Mouse (Mus musculus) heart, adult 9 months (tissue): ENCODE data around the gene Lrrc15.

Experiments used
- DNase-seq, 2 experiments: peaks; one replicate each; pipeline ENCODE4 v3.0.0; 2022; ENCODE audit warnings: low spot score in 2 of 2

The Lrrc15 gene

GRCm38 (mm10) chr16:30278406-30278805, 4.7 kb downstream of the Lrrc15 start:
- DNase-seq = no peak

- DNase-seq = no peak
Measured at GRCm38 (mm10) chr16:30275558-30276340, 7.3 kb downstream of the Lrrc15 start.

- no peak for DNase-seq
Measured at GRCm38 (mm10) chr16:30273065-30273464, 10.0 kb downstream of the Lrrc15 start.

GRCm38 (mm10) chr16:30271941-30272595, 11.0 kb downstream of the Lrrc15 start:
- DNase-seq = no peak

GRCm38 (mm10) chr16:30271223-30271761, 11.8 kb downstream of the Lrrc15 start:
- no peak for DNase-seq

- DNase-seq = no peak
Measured at GRCm38 (mm10) chr16:30267359-30267758, 15.7 kb downstream of the Lrrc15 start, which contains the start of gene Cpn2. Gene Cpn2, minus strand, starts transcription at chr16:30267499.

DNA sequence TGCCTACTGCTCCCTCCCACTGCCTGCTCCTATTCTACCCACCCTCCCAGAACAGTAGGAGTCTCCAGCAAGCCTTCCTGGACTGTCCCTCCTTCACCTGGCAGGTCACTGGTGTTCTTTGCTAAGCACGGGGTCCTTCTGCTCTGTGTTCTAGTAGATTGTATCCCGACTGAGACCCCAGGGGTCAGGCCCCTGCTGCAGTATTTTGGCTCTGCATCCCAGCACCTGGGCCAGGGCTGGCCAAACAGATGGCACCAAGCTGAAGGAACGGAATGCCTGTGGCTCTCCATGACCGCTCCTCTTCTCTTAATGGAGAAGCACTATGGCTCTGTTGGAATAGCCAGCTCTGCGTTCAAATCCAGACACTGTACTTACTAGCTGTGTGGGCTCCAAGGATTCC, 16.5 kb downstream of the Lrrc15 start:
- no peak for DNase-seq

DNA sequence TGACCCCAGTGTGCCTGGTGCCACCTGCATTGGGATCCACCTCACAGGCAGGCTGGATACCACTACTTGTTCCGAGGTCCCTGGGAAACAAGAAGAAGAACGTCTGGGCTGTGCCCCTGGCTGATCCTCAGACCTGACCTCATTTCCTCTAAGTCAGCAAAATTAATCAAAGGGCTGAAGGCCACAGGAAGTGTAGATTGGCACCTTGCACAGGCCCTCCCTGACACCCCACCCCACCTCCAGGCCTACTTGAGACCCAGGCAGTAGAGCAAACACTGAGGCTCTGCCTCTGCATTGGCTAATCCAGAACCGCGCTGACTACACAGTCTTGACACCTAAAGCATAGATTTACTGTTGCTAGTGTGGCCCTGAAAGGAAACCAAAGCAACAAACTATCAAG, 17.4 kb downstream of the Lrrc15 start:
- DNase-seq = no peak

GRCm38 (mm10) chr16:30263156-30263555, 19.9 kb downstream of the Lrrc15 start:
- DNase-seq = no peak

- peak in 1 of 2 experiments; percentile 55 for DNase-seq
Measured at GRCm38 (mm10) chr16:30262664-30263063, 20.4 kb downstream of the Lrrc15 start.

DNA sequence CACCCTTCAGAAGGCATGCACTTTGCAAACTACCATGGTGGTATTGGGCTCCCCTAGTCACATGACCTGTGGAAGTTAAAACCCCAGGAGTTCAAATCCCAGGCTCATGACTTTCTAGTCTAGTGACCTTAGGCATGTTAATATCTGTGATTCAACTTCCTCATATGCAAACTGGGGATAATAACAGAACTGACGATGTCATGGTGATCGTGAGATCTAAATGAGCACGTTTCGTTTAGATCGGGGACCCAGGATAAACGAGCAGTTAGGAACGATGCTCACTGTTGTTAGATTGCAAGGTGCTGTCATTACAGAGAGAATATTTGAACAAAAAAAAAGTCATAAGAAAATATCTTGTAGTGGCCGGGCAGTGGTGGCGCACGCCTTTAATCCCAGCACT, 20.9 kb downstream of the Lrrc15 start:
- DNase-seq = no peak

DNA sequence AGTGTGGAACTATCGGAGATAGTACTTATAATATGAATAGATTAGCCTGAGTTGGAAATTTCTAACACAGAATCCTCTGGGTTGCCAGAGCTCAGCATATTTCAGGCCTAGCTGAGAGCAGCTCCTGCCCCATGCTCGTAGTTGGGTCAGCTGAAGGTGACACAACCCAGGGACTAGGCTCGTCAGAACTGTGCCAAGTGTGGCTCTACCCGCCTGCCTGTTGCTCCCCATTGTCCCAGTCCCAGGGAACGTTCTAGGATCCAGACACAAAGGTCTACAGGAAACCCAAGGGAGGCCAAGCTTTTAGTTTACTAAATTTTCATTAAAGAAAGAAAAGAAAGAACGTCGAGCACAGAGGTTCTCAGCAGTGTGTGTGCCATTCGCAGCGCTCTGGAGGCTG, 21.7 kb downstream of the Lrrc15 start:
- DNase-seq = no peak

DNA sequence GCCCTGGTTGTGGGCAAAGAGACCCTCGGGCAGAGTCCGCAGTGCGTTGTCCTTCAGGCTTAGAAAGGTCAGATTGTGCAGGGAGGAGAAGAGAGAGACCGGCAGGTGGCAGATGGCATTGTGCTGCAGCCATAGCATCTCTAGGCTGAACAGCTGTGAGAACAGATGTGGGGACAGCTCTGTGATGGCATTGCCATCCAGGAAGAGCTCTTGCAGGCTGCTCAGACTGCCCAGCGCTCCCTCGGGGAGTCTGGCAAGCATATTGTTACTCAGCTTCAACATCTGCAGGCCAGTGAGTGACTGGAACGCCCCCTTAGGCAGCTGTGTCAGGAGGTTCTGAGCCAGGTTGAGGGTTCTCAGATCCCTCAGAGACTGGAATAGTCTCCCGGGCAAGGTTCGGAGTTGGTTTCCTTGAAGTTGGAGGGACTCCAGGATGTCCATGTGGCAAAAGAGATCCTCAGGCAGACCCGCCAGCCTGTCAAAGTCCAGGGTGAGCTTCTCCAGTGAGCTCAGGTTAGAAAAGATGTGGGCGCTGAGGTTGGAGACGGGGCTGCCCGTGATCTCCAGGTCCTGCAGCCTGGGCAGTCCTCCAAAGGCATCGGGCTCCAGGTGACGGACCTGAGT, 22.9 kb downstream of the Lrrc15 start:
- DNase-seq = no peak

DNA sequence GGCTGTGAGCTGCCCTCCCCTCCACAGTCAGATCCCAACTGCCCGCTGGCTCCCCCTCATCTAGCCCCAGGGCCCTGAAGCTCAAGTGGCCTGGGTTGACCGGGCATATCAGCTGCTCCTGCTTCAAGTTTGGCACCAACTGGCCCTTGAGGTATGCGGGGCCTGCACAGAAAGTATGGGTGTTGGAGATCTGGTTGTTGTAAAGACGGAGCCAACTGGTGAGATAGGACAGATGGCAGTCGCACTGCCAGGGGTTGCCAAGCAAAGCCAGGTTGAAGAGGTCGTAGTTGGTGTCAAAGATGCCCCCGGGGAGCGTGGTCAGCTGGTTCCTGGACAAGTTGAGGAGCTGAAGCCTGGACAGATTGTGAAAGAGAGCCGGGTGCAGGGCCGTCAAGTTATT, 23.6 kb downstream of the Lrrc15 start:
- DNase-seq = peak; percentile 70 to 72

DNA sequence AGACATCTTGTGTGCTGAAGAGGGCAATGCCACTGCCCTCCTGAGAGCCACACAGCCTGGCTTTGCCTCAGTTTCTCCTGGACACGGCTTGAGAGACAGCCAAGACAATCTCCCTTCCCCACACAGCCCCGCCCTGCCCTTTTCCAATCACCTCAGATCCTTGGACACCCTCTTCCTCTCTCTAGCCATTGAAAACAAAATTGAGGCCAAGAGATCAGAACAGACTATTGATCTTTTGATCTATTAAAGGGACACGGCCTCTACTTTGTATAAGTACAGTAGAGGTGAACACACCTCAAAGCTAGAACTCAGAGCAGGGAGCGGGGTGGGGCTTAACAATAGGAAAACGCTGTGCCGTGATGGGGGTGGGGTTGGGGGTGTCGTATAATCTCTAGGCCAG, 24.6 kb downstream of the Lrrc15 start:
- DNase-seq = no peak

DNA sequence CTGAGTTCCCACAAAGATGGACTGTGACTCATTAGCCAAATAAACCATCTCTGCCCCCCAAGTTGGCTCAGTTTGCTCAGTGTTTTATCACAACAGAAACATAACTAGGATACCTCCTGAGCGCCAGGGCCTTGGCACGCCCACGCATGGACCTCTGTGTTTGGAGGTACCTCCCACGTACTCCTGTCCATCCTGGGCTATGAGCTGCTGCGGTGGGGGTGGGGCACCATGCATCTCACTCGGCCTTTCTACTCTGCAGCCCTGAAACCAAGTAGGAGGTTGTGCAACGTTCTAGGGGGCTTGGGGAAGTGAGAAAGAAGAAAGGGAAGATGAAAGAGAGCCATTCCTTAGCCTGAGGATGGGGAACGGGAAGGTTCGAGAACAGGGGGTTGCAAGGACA, 25.3 kb downstream of the Lrrc15 start:
- DNase-seq = no peak

GRCm38 (mm10) chr16:30255061-30255460, 28.0 kb downstream of the Lrrc15 start:
- no peak for DNase-seq

GRCm38 (mm10) chr16:30253900-30254299, 29.2 kb downstream of the Lrrc15 start:
- DNase-seq = no peak

GRCm38 (mm10) chr16:30253374-30253773, 29.7 kb downstream of the Lrrc15 start:
- no peak for DNase-seq

DNA sequence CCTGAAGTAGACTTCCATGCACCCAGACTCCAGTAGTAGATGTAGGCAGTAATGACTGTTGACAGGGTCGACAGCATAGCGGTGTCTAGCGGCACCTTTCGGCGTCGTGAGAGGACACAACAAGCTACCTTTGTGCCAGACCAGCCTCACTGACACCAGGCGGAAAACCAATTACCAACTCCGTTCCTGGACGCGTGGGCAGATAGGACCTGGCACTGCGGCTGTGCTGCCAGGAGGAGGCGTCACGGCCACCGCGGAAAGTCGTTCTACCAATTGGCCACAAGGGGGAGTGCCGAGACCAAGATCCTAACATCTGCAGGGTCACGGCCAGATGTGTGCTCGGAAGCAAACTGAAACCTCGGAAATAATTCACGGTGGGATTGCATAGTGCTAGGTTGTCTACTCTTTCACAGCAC, 31.0 kb downstream of the Lrrc15 start:
- DNase-seq = peak; percentile 74 to 80

- no peak for DNase-seq
Measured at GRCm38 (mm10) chr16:30244037-30244700, 38.9 kb downstream of the Lrrc15 start.

DNA sequence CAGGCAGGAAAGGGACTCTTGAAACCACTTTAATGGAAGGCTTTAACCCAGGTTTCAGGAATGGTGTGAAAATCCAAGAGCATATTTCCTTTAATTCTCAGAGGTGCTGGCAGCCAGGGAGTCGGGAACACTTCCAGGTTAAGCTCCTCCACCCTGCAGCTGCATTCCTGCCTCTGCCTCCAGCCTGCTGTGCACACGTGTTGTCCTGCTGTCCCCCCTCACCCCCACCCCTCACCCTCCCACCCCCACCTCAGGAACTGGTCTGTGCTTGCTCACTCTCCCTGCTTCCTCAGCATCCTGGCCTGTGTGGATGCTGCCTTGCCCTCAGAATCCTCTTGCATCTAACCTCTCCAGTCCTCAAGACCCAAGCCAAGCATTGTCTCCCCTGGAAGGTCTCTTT, 41.4 kb downstream of the Lrrc15 start:
- DNase-seq = no peak
